Mouse (Mus musculus): Measurements from ENCODE around the gene Mrpl47.

DNA sequence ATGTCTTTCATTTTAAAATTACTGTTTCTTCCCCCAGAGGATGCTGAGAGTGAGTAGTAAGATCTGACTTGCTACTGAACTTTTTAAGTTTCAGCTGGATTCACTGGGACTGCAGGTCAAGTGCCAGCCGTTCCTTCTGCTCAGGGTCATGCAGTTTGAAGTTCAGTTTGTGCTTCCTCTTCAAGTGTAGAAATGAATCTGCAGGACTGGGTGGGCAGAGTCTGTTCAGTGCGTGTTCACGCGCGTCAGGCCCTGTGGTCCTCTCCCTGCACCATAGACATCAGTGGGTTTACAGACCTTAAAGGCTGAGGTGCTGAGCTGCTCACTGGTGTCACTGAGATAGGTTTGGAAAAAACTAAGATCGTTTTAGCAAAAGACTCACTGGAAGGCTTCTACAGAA lies 7.6 kb upstream of the Mrpl47 start:
- TF ChIP-seq CTCF (IDR thresholded peaks at IDR 0.05; ENCODE audit: borderline replicate concordance, control insufficient read depth, extremely low read depth, insufficient read depth, low read length, poor library complexity) (no peak), POLR2A (IDR thresholded peaks at IDR 0.05; ENCODE audit: control insufficient read depth, extremely low read depth, insufficient read depth, low read length, poor library complexity) (no peak)
